Mouse (Mus musculus) embryo, embryonic 9.5 days (tissue): ENCODE measurements at regions not wholly inside any gene's neighbourhood (a gene's known extent, or its start where the extent isn't known, plus 50 kb on each side); places are given as distances from the start of the nearest gene placed in this dataset.
A peak's percentile ranks its signal among the peaks of the same experiment; 100 is the strongest.
"Not testable (repeated sequence)": the region's sequence is repeated elsewhere in the genome, so short reads cannot be mapped to it uniquely, and the experiment has no call there.

Source experiments
- DNase-seq: peaks from one replicate; pipeline ENCODE4 v3.0.0-alpha.2; 2017; ENCODE audit errors: extremely low spot score

GRCm38 (mm10) chr10:69036096-69036495, 115.1 kb upstream of the Rhobtb1 start:
- DNase-seq = no peak

DNA sequence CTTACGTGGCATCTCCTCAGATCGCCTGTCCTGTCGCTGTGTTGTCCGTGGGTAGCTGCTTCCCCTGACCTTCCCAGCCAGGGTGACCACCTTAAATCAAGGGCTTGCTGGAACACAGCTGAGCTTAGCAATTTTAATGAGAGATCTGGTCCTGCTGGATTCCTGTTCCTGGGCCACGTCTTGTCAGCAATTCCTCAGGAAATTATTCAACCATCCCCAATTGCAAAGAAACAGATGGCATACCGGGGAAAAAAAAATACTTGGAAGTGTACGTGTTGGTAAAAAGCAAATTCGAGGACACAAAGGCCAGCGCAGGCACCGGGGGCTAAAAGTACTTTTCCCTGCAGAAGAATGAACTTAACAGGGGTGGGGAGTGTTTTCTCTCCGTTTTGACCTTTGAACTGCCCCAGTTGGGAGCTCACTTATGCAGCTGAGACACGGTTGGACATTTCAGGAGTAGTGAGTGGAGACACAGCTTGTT, 107.0 kb upstream of the Rhobtb1 start:
- DNase-seq = peak; percentile 45

- no peak for DNase-seq
Measured at GRCm38 (mm10) chr10:69045275-69045674, 106.0 kb upstream of the Rhobtb1 start.

DNA sequence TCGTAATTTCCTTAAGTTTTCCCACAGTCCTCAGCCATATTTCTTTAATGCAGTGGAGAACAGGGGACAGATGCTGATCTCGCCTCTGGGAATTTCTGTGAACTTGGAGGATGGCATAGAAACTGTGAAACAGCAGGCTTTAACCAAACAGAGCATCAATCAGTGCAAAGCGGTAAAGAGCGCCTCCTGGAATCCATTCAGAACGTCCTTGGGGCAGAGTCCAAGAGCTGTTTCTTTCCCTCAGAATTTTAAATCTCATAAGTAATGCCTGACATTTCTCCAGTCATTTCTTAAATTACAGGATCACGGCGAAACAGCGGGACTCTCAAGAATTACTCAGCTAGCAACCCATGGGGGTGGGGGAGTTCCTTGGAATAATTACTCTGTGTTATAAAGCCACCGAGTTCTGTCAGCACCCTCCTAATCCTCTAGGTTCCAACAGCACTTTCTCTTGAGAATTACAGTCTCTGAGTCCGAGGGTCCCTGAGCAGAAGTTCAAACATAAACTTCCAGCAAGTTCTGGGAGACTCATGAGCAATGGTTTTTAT, 105.2 kb upstream of the Rhobtb1 start:
- peak; percentile 18 for DNase-seq

- no peak for DNase-seq
Measured at GRCm38 (mm10) chr10:69078008-69078407, 73.2 kb upstream of the Rhobtb1 start.

DNA sequence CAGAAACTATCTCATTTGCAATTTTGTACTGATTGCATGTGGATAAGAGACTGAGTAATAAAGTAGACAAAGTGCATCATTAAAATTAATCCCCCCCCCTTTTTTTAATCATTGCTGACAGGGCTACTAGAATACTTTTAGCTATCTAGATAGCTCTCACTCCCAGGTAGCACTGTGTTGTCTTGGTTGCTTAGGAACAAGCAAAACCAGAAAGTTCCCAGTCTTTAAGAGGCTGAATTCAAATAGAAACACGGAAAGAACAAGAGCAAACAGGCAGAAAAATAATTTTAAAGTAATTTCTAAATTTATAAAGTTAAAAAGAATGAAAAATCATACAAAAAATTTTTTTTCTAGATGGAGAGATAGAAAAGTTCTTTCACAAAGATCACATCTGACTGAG, 65.0 kb upstream of the Rhobtb1 start:
- no peak for DNase-seq

- no peak for DNase-seq
Measured at GRCm38 (mm10) chr10:69091872-69092271, 59.4 kb upstream of the Rhobtb1 start.

DNA sequence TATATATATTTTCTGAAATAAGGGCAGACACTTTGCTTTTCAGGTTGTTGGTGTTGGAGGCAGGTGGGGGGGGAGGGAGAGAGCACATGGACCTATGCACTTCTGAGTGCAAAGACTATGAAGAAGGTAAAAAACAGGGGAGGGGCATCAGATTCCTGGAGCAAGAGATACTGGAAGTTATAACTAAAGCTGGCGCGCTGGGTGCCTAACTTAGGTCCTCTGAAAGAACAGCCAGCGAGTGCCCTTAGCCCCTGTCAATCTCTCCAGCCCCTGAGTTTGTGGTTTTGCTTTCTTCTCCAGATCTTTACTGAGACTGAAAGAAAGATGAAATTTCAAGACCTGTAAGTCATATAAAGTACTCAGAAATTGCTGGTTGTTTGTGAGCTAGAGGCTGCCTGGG, 51.2 kb upstream of the Rhobtb1 start:
- no peak for DNase-seq

DNA sequence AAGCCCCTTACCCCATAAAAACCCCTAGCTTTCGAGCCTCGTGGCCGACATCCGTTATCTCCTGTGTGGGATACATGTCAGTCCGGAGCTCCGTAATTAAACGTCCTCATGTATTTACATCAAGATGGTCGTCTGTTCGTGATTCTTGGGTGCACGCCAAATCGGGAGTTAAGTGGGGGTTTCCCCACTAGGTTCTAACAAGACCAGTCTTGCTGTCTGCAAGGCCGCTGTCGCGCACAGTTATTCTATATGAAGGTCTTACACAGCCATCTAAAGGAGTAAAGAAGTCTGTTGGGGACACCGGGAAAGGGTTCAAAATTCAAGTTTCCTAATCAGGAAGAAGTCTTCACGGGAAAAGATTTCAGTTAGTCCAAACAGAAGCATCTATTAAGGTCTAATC, 50.5 kb upstream of the Rhobtb1 start:
- not testable (repeated sequence) for DNase-seq
